Mouse (Mus musculus) cerebellum, adult 18-20 months (tissue): ENCODE measurements at regions not wholly inside any gene's neighbourhood (a gene's known extent, or its start where the extent isn't known, plus 50 kb on each side); places are given as distances from the start of the nearest gene placed in this dataset.
A peak's percentile ranks its signal among the peaks of the same experiment; 100 is the strongest.

ENCODE experiments used
- DNase-seq, 2 experiments: peaks; one replicate each; pipeline ENCODE4 v3.0.0; 2021

GRCm38 (mm10) chr13:80188734-80189133, 694.5 kb upstream of the Arrdc3 start:
- DNase-seq = no peak

DNA sequence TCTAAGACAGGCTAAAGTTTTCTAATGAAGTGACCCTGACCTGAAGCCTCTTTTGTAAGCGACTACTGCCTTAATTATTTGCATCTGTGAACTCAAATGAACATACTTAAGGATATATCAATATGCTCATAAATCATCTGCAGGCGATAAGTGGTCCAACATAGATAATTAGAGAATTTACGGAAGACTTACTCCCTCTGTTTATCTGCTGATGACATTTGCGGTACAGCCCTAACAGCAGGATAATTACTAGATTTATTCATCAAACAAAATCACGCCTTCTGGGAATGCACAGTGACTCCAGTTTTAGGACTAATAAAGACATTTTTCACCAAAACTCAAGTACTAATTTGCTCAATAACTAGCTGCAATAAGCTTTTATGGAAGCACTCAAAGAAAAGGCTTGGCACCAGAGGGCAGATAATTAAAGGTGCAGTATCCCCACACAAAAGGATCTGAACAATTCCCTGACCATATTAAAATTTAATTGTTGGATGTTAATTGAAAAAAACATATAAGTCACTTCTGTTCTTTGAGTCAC, 688.0 kb upstream of the Arrdc3 start:
- DNase-seq = no peak

DNA sequence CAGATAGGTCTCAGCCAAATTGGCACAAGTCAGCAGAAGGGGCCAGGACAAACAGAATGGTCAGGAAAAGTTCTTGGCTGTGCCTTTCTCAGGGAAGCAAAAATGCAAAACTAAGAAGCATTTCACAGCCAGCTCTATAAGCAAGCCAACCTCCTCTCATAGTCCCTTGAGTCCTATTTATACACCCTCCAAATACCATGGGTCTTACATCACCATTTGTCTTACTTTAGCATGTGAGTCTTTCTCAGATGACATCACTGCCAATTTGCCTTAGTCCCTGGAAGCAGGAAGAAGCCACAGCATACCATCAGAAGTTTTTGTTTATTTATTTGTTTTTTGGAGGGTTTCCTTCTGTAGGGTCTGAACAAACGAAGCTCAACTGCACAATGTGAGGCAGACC, 659.1 kb upstream of the Arrdc3 start:
- no peak for DNase-seq

GRCm38 (mm10) chr13:80231381-80231780, 651.8 kb upstream of the Arrdc3 start:
- DNase-seq = no peak

DNA sequence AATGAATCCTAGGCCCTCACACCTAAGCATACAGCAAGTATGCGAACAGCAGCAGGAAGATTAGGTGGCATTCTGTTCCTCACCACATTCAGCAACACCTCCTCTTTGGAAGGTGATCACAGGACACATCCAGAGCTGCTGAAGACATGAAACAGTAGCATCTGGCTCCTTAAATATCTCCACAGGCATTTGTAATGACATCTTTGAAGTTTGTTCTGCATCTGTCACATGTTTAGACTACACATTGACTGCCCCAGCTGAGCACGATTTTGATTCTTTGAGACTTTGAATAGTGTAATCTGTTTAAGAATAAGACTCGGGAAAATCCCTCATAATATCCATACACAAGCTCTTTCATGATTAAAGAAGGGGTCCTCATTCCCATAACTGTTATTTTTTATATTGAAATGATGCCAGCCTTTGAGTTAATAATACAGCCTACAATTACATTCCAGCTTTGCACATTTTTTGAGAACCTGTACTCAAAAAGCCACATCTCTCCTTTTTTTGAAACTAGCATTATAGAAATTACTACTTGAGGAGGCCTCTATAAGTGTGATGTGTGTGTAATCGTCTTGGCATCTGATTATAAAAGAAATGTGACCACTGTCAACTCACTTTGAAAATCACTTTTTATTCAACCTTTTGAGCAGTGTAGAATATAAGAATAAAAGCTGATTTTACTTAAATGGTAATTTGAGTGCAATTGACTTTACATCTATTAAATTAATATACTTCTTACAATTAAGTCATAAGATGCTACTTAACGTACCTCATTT, 647.7 kb upstream of the Arrdc3 start:
- DNase-seq = no peak

DNA sequence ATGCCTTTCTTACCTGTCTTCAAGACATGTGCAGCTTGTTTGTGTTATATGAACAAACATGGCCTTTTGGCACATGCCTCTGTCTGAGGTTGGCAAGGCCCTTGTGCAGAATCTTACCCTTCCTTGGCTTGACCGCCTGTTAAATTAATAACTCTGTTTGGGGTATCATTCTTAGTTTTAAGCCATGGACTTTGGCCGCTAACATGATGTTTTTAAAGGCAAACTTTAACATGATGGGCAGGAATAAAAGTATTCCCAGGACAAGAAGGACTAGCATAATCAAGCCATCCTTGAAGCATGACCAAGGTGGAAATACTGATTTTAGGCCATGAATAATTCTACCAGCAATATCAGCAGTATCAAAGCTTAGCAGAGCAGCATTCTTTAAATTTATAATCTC, 620.4 kb upstream of the Arrdc3 start:
- DNase-seq = no peak

DNA sequence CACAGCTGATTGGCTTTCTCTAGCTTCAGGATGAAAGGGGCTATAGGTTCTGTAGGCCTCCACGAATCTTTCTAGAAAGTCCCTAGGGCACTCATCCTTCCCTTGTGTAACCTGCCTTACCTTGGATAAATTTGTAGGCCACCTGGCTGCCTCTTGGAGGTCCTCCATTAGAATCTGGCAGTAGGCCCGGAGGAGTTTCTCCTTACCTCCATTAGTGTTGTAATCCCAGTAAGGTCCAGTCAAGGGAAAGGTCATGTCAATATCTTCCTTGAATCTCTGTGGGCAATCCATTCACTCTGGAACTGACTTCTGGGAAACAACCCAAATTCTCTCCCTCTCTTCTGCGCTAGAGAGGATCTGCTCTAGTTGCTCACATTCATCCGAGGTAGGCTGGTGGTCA, 616.1 kb upstream of the Arrdc3 start:
- DNase-seq = no peak

DNA sequence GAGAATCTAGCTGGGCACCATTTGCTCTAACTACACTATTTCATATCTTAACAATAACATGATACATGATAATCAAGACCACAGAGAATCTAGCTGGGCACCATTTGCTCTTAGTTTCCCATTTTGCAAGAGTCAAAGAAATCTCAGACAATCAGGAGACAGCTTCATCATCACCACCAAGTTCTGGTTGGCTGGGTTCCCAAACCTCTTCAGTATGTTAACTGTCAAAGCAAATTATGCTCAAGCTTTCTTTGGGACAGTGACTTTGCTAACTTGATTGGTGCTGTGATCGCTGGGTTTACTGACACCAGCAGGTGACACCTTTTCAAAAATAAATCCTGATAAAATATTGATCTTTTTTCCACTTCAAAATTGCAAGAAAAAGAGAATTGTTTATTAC, 609.2 kb upstream of the Arrdc3 start:
- DNase-seq = no peak

DNA sequence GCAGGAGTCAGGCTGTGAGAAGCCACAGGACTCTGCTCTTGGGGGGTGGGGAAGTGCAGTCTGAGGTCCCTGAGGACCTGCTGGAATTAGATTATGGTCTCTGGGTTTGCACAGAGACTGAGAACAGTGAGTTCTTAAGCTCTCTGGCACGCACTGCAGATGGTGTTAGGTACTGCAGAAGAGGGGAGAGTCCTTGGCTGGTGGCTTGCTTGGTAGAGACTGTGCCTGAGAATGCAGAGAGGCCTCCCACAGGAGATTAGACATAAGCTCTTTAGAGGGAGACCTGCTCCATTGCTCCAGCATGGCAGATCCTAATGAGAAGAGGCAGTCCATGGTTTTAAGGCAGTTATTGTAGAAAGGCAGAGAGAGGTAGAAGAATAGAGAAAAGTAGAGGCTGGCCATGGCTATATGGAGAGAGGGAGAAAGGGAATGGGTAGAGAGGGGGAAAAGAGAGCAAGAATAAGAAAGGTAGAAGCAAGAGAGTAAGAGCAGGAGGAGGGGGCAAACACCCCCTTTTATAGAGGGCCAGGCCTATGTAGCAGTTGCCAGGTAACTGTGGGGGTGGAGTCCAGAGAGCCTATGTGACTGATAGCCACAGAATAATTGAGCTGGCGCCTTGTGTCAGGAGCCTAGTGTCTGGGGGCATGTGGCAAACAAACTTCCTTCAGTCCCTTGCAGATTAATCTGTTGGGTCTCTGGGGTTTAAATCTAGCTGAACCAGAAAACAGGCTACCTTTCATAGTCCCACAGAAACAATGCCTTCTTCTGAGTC, 591.3 kb upstream of the Arrdc3 start:
- no peak for DNase-seq

DNA sequence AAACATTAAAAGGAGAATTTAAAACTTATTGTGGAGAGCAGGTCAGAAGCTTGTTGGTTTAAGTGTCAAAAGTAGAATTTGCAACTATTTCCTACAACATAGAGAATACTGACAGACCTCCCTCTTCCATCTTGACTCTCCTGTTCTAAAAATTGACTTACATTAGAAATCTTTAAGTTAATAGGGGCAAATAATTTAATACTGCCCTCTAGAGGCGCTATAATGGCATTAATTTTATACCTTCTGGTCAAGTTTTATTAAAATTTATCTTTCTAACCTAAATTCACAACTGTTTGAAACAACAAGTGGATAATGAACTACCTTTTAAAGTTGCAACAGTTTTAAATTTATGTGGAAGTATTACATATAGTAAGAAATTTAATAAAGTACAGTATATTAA, 587.5 kb upstream of the Arrdc3 start:
- DNase-seq = no peak

DNA sequence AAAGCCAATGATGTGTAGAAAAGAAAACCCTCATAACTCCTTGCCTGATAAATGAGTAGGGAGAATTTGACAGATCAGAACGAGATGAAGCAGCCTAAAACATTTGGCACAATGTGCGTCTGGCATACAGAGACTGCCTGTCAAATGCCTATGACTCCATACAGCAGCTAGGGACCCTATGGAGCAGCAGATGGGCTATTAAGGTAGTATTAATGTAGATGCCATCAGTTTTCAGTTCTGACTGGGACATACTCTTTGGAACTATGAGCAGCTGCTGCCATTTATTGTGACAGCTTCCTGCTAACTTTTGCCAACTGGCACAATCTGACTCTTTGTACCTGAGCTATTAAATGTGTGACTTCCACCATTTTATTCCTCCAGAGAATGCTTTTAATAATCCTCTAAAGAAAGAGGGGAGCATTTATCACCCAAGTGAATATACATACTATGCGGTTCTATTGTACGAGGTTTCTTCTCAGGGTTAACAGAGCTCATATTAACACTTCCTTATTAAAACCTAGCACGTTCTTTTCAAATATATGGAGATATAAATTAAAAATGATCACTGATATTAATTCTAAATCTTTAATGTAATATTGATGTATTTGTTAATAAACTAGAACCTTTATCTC, 549.0 kb upstream of the Arrdc3 start:
- no peak for DNase-seq

GRCm38 (mm10) chr13:80334865-80335655, 548.1 kb upstream of the Arrdc3 start:
- DNase-seq = no peak

DNA sequence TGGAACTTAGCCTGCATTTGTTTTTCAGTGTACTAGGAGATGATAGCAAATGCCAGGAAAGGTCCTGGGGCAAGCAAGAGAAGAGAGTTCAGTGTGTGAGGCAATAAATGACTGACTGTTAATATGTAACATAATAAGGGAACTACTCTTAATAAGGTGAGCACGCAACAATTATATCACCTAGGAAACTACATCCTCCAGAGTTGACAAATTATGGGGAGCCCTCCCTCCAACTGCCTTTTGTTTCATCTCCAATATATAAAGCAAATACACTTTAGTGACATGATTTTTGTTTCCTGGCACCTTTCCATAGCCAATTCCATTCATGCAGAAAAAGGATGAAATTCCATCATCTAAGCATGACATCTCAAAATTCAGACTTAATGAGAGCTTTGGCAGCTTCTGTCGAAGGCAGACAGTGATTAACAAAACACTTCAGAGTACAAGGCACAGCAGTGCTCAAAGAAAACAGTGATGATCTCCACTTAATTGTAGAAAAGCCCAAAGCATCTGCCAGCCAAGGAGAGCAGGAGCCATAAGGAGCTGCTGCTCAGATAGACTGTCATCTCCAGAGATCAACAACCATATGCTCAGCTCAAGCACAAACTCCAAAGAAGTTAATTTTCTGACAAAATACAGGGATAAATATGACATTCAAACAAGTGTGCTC, 536.1 kb upstream of the Arrdc3 start:
- no peak for DNase-seq

DNA sequence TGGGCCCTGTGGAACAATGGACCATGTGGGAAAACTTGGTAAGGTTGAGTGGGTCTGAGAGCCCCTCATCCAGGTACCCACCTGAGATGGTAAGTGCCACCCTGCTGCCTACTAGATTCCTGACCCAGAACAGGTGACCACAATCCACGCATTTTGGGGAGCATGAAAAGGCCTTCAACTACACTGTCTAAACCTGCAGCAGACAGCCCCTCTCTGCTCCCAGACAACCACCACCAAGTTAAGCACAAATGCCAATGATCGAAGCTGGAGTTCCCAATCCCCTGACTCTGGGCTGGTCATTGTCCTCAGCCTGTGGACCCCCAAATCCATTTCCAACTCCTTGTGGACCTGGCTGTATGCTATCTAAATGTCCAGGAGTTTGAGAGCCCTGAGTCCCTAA, 517.2 kb upstream of the Arrdc3 start:
- DNase-seq = no peak

GRCm38 (mm10) chr13:80370491-80370890, 512.7 kb upstream of the Arrdc3 start:
- DNase-seq = no peak

- no peak for DNase-seq
Measured at GRCm38 (mm10) chr13:80381280-80381965, 501.8 kb upstream of the Arrdc3 start.

DNA sequence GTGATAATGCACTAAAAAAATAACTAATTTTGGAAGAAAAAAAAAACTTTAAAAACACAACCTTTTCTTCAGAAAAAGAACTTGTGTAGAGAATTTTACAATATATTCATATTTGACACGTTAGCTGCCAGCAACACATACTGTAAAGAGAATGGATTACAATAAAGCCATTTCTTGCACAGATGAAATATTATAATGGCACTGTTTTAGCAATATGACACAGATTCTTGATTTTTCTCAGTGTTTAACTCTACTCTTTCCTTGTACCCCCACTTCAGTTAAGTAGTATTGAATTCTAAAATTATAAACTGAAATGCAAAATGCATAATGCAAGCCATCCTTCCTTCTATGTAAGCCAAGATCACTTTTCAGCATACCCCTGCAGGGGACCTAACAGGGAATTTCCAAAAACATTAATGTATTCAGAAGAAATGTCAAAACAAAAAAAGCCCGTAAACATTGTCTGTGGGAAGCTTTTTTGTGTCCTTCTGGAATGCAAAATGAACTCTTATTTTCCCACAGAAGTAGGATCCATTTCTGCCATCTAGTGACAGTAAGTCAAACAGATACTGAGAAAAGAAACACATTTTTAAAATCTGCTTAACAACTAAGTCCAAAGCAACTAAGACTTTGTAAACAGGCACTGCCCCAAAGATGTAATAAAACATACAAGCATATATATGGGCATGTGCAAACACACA, 501.1 kb upstream of the Arrdc3 start:
- no peak for DNase-seq

DNA sequence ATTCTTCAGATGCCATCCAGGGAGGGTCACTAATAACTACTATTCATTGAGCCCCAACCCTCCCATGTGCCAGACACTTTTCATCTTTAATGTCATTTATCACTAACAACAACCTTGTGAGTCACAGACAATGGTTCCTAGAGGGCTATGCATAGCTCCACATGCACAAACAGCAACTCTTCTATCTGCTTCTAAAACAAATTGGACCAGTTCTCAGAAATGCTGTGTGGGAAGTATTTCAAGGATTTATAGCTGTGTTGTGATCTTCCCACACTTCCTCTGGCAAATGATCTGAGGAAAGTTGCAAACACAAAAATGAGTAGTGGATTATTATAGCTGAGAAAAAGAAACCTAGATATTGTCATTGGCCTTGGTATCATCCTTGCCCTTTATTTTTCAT, 474.3 kb upstream of the Arrdc3 start:
- DNase-seq = no peak

DNA sequence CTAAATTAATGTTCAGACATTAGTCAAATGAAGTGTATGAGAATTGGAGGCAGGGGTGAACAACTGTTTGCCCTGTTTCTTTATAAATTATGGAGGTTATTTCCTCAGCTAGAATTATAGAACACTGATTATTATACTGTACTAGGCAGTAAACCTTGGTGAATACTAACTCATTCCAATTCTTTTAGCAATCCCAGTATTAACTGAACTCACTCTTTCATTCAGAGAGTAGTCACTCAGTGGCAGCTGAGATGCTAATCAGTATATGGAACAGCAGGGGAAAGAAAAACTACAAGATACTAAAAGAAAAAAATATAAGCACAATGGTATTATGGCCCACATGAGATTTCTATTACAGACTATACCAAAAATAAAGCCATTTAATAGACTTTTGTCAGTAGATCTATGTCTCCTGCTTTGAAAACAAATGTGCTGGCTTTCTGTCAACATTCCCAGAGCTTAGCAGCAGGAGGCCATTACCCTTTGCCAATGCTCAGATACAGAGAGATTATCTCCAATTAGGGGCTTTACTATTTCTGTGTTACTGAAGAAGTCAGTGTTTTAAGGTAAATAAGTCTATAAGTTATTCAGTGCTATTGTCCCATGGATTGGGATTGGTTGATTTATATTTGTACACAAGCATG, 473.3 kb upstream of the Arrdc3 start:
- DNase-seq = peak; percentile 1 to 8

GRCm38 (mm10) chr13:80418480-80419183, 464.6 kb upstream of the Arrdc3 start:
- no peak for DNase-seq
